Mouse (Mus musculus) forebrain, embryonic 16.5 days (tissue): ENCODE measurements around the gene Specc1. TPM values are rescaled to one million over a fixed set of nuclear protein-coding genes. Genes with fewer than 3 reads are reported as not detected.
"Not testable (repeated sequence)": the region's sequence is repeated elsewhere in the genome, so short reads cannot be mapped to it uniquely, and the experiment has no call there.

Experiments used
- ATAC-seq: fragments of 200-750 bp; cut with Nextera tagmentation; 2 replicates; pipeline ENCODE4 v1.8.0; 2017; ENCODE audit warnings: mild to moderate bottlenecking, moderate library complexity
- H3K27ac ChIP-seq: fragments of 300-500 bp; sonication (generic); 2 replicates; pipeline ENCODE4 v1.5.1; 2014; ENCODE audit warnings: low read length, control low read depth
- H3K27me3 ChIP-seq: fragments of 300-500 bp; sonication (generic); replicated peaks from 2 replicates; pipeline ENCODE4 v1.6.1; 2014; ENCODE audit warnings: low read length; ENCODE audit not compliant: control insufficient read depth, insufficient read depth
- H3K36me3 ChIP-seq: fragments of 300-500 bp; sonication (generic); 2 replicates; pipeline ENCODE4 v1.6.1; 2014; ENCODE audit not compliant: control insufficient read depth, insufficient read depth
- H3K4me1 ChIP-seq: fragments of 300-500 bp; sonication (generic); replicated peaks from 2 replicates; pipeline ENCODE4 v1.6.1; 2014; ENCODE audit warnings: low read length; ENCODE audit not compliant: control insufficient read depth, insufficient read depth
- H3K4me2 ChIP-seq: fragments of 300-500 bp; sonication (generic); 2 replicates; pipeline ENCODE4 v1.6.1; 2014; ENCODE audit warnings: mild to moderate bottlenecking, low read length, control low read depth
- H3K4me3 ChIP-seq: fragments of 300-500 bp; sonication (generic); replicated peaks from 2 replicates; pipeline ENCODE4 v1.5.1; 2014; ENCODE audit warnings: mild to moderate bottlenecking, low read length, control low read depth
- H3K9ac ChIP-seq: fragments of 300-500 bp; sonication (generic); replicated peaks from 2 replicates; pipeline ENCODE4 v1.6.1; 2014; ENCODE audit warnings: low read depth, low read length, control low read depth
- H3K9me3 ChIP-seq: fragments of 300-500 bp; sonication (generic); 2 replicates; pipeline ENCODE4 v1.6.1; 2016; ENCODE audit warnings: low read length; ENCODE audit not compliant: control insufficient read depth
- WGBS: fragments of 180-500 bp; shearing (Covaris S2); extraction: QIAGEN DNeasy Blood & Tissue Kit; methylation state at CpG from one replicate; pipeline ENCODE4 v1.1.7; 2014; 5-methylcytosine and 5-hydroxymethylcytosine counted together
- polyA plus RNA-seq: library from polyadenylated mRNA; unstranded; fragments of >200 nt; fragmentation: Nextera tagmentation; extraction: Ambion mirVana; gene quantifications from 2 replicates; pipeline ENCODE4 v1.2.1, GENCODE M21; 2015

Specc1 gene
- polyA plus RNA-seq, 1 experiment from 2014 or later = 9.4 TPM

DNA sequence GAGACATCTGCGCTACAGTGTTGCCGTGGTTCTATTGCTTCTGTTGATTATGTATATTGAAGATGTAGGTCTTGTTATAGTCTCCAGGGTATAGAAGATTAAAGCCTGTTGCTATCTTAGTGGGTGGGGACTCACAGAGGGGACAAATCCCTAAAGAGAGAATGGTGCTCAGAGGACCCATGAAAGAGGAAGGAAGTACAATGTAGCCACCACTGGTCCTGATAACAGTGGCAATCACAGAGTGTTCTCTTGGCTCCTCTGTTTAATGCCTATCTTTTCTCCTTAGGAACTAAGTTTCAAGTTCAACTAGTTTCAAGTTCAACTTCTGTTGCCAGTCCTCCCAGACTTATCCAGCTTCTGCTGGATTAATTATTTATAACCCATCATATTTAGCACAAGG lies 13.7 kb upstream of the Specc1 start:
- Histone ChIP-seq H3K9me3 (no peaks in the 10 kb centered on the region), H3K27ac (no peak overlapping the region), H3K4me3 (no peak overlapping the region), H3K27me3 (no peaks in the 10 kb centered on the region), H3K4me2 (no peak overlapping the region), H3K36me3 (no peaks in the 10 kb centered on the region), H3K4me1 (no peaks in the 10 kb centered on the region), H3K9ac (no peak overlapping the region)
- WGBS = 86% methylated on average over 2 of the region's 2 CpGs
- ATAC-seq = no peak

GRCm38 (mm10) chr11:61944417-61944816 lies 12.1 kb upstream of the Specc1 start:
- no peak for ATAC-seq
- WGBS = 85% methylated on average over 9 of the region's 9 CpGs
- H3K9ac ChIP-seq = no peak overlapping the region
- H3K27me3 ChIP-seq = 0 out of 2 replicates have a peak, but pooled peaks cover 3% of the 10 kb centered on the region
- no peaks in the 10 kb centered on the region for H3K36me3 ChIP-seq
- no peak overlapping the region for H3K4me2 ChIP-seq
- H3K4me1 ChIP-seq = no peaks in the 10 kb centered on the region
- H3K4me3 ChIP-seq = no peak overlapping the region
- no peak overlapping the region for H3K27ac ChIP-seq
- H3K9me3 ChIP-seq = no peaks in the 10 kb centered on the region

GRCm38 (mm10) chr11:61946608-61947007 lies 10.0 kb upstream of the Specc1 start:
- H3K4me1 ChIP-seq = no peaks in the 10 kb centered on the region
- H3K9ac ChIP-seq = no peak overlapping the region
- no peaks in the 10 kb centered on the region for H3K9me3 ChIP-seq
- H3K4me2 ChIP-seq = no peak overlapping the region
- no peak for ATAC-seq
- H3K36me3 ChIP-seq = no peaks in the 10 kb centered on the region
- WGBS = 92% methylated on average over 4 of the region's 4 CpGs
- no peak overlapping the region for H3K27ac ChIP-seq
- H3K27me3 ChIP-seq = 0 out of 2 replicates have a peak, but pooled peaks cover 3% of the 10 kb centered on the region
- no peak overlapping the region for H3K4me3 ChIP-seq

- no peak for ATAC-seq
- Histone ChIP-seq H3K27me3 (0 out of 2 replicates have a peak, but pooled peaks cover 3% of the 10 kb centered on the region), H3K27ac (no peak overlapping the region), H3K9ac (no peak overlapping the region), H3K4me1 (no peaks in the 10 kb centered on the region), H3K36me3 (no peaks in the 10 kb centered on the region), H3K4me2 (no peak overlapping the region), H3K9me3 (no peaks in the 10 kb centered on the region), H3K4me3 (no peak overlapping the region)
- 4% methylated on average over 3 of the region's 3 CpGs for WGBS
Observed at GRCm38 (mm10) chr11:61949315-61949714, 7.2 kb upstream of the Specc1 start.

DNA sequence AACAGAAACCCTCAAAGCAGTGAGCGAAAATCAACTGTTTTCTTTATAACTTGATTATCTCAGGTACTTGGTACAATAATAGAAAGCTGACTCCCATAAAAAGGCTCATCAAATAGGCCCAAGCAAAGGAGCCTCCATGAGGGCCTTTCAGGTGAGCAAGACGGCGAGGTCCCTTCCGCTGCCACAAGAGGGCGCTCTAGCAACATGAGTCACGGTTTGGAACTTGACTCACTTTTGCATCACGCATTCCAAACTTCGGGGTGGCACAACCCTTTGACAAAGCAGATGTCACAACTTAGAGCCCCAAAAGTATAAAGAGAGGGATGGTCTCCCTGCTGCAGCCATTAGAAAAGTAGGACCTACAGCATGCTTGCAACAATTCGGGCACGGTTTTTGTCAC lies 5.9 kb upstream of the Specc1 start:
- H3K27me3 ChIP-seq = 0 out of 2 replicates have a peak, but pooled peaks cover 3% of the 10 kb centered on the region
- no peak overlapping the region for H3K4me2 ChIP-seq
- H3K4me3 ChIP-seq = no peak overlapping the region
- no peaks in the 10 kb centered on the region for H3K36me3 ChIP-seq
- H3K27ac ChIP-seq = no peak overlapping the region
- H3K9me3 ChIP-seq = no peaks in the 10 kb centered on the region
- 16% methylated on average over 10 of the region's 10 CpGs for WGBS
- H3K4me1 ChIP-seq = no peaks in the 10 kb centered on the region
- ATAC-seq = no peak
- no peak overlapping the region for H3K9ac ChIP-seq

DNA sequence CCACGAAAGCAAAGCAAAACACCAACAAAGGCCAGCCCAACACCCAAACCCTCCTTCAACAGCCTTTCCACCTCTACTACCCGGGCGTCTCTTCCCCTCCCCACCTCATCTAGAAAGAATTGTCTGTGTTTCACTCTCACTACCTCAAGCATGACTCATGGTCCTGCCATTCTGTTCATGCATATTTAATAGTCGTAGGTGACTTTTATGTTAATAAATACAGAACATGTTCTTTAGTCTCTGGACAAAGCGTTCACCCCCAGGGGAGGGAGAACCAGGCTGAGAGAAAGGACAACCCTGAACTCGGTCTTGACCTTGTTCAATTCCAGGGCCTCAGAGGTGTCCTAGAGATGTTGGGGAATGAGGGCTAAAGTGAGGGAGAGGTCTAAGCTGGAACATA lies 1.4 kb upstream of the Specc1 start:
- H3K4me1 ChIP-seq = 0 out of 2 replicates have a peak, but pooled peaks cover 2% of the 10 kb centered on the region
- 75% methylated on average over 6 of the region's 6 CpGs for WGBS
- H3K36me3 ChIP-seq = no peaks in the 10 kb centered on the region
- H3K4me3 ChIP-seq = no peak overlapping the region
- H3K27me3 ChIP-seq = peaks cover 3% of the 10 kb centered on the region; the same call in 1 of the 2 replicates
- H3K27ac ChIP-seq = no peak overlapping the region
- ATAC-seq = no peak
- no peak overlapping the region for H3K4me2 ChIP-seq
- H3K9ac ChIP-seq = no peak overlapping the region
- no peaks in the 10 kb centered on the region for H3K9me3 ChIP-seq

DNA sequence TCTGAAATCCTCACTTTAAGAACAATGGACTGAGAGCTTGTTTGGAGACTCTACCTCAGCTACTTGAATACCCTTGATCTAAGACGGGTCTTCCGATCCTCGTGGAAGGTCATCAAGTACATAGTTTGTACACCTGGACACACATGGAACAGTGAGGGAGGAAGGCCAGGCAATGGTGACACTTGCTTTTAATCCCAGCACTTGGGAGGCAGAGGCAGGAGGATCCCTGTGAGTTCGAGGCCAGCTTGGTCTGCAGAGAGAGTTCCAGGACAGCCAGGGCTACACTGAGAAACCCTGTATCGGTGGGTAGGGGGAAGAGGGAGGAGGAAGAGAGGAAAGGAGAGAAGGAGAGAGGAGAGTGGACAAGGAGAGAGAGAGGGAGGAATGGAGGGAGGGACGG lies 612 bp upstream of the Specc1 start:
- H3K27me3 ChIP-seq = peaks cover 3% of the 10 kb centered on the region; the same call in 1 of the 2 replicates
- no peak overlapping the region for H3K27ac ChIP-seq
- no peak overlapping the region for H3K4me2 ChIP-seq
- 0 out of 2 replicates have a peak, but pooled peaks cover 2% of the 10 kb centered on the region for H3K4me1 ChIP-seq
- 86% methylated on average over 6 of the region's 6 CpGs for WGBS
- no peak overlapping the region for H3K4me3 ChIP-seq
- ATAC-seq = no peak
- H3K9me3 ChIP-seq = no peaks in the 10 kb centered on the region
- H3K9ac ChIP-seq = no peak overlapping the region
- no peaks in the 10 kb centered on the region for H3K36me3 ChIP-seq

- Histone ChIP-seq H3K27ac (no peak overlapping the region), H3K4me2 (peak overlapping the region; percentile 99), H3K4me1 (0 out of 2 replicates have a peak, but pooled peaks cover 2% of the 10 kb centered on the region), H3K27me3 (peaks cover 3% of the 10 kb centered on the region; the same call in 1 of the 2 replicates), H3K36me3 (no peaks in the 10 kb centered on the region), H3K9me3 (no peaks in the 10 kb centered on the region), H3K9ac (peak overlapping the region; percentile 65), H3K4me3 (peak overlapping the region; percentile 74)
- 5% methylated on average over 25 of the region's 25 CpGs for WGBS
- peak; percentile 60 for ATAC-seq
Observed at GRCm38 (mm10) chr11:61957296-61957813, 792 bp downstream of the Specc1 start.

- H3K27ac ChIP-seq, H3K4me3 ChIP-seq, H3K9ac ChIP-seq, H3K4me1 ChIP-seq, H3K36me3 ChIP-seq, H3K27me3 ChIP-seq, H3K9me3 ChIP-seq, H3K4me2 ChIP-seq, ATAC-seq: not testable (repeated sequence)
- 62% methylated on average over 6 of the region's 6 CpGs for WGBS
Observed at GRCm38 (mm10) chr11:61958706-61959105, 2.1 kb downstream of the Specc1 start.

GRCm38 (mm10) chr11:61960096-61960495 lies 3.5 kb downstream of the Specc1 start:
- Histone ChIP-seq H3K4me3 (no peak overlapping the region), H3K27ac (no peak overlapping the region), H3K27me3 (peaks cover 3% of the 10 kb centered on the region; the same call in 1 of the 2 replicates), H3K9ac (no peak overlapping the region), H3K4me1 (0 out of 2 replicates have a peak, but pooled peaks cover 2% of the 10 kb centered on the region), H3K4me2 (no peak overlapping the region), H3K9me3 (no peaks in the 10 kb centered on the region), H3K36me3 (no peaks in the 10 kb centered on the region)
- ATAC-seq = no peak
- WGBS = 89% methylated on average over 2 of the region's 2 CpGs
